Mouse (Mus musculus) spleen, embryonic (tissue): ENCODE results near the gene G6pc3.
"Not testable (repeated sequence)": the region's sequence is repeated elsewhere in the genome, so short reads cannot be mapped to it uniquely, and the experiment has no call there.

Experiments
- CTCF ChIA-PET: fragments of 350-600 bp; sonication (Branson Sonifier 250); formaldehyde crosslinking; loops from one replicate; lab custom pipeline; 2022; lab: Charles Lee

Gene G6pc3

DNA sequence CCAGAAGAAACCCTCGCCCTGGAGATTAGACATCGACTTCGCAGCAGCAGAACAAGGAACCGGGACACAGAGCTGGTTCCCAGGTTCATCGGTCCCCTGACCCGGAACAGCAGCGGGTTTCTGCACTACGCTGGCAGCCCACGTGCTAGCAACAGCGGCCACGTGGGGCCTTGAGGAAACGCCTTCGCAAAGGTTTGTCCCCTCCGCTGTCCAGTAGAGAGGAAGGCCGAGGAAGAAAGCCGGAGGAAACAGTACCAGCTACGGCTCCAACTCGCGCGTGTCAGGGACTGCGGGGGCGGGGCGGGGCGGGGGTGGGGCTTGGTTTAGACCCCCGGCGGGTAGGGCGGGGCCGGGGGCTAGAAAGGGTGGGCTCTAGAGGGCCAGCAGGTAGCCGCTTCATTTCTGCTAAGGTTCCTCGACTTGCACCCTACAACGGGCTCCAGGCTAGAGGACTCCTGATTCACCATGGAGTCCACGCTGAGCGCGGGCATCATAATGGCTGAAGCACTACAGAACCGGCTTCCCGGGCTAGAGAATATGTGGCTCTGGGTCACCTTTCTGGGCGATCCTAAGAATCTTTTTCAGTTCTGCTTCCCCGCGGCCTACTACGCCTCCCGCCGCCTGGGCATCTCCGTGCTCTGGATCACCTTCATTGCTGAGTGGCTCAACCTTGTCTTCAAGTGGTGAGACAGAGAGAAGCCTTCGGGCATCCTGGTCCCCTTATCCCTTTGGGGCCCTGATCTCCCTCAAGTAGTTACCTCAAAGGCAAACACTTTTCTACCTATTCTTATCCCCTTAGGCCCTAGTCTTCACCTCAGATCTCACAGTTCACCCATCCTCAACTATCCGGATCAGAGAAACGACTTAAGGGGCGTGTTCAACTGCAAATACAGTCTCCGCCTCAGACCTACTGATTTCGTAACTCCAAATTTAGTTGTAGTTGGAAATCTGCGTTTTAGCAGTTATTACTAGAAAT is at the start of gene G6pc3:
Gene G6pc3 (plus strand): TSS at position 160 of the 976 bp plus-strand sequence.
- CTCF ChIA-PET = interaction anchor here (0.6 kb wide), 1 partner anchor 1502 kb away, joined by 3 read pairs; no protein-coding TSS in a partner anchor

DNA sequence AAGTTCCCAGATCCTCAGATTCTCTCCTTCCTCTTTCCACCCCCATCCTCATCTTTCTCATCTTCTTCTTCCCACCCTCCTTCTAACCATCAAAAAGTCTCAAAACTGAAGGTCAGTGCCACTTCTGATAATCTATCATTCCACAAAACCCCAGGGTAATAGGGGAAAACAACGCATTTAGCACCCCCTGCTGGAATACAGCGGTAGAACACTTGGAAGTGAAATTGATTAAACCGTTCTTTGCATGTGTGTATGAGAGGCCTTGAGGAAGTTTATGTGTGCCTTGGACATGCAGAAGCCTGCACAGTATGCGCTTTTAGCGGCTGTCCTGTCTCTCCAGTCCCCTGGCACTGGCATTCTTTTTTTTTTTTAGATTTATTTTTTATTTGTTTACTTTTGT is 48.9 kb upstream of the G6pc3 start:
- CTCF ChIA-PET = interaction anchor here (0.5 to 0.7 kb wide), 4 partner anchors 20 to 738 kb away, joined by 3 to 5 read pairs (median 4); no protein-coding TSS in a partner anchor

DNA sequence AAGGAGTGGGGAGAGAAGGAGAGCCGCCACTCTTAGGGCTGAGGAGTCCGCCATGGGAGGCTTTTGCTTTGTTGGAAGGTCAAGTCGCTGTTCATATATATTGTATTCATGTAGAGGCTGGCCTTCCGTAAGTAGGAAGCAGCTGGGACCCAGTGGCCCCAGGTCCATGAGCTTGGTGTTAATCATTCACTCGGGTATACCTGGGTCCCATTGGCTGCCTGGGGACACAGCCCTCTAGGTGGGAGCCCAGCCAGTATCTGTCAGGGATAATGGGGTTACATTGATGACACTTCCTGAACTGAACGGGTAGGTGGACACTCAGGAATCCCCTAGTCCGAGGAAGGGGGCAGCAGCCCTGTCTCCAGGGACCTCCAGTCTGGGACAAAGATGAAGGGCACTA is 47.1 kb upstream of the G6pc3 start:
- CTCF ChIA-PET = interaction anchor here (0.6 kb wide), 1 partner anchor 55 kb away, joined by 9 read pairs; no protein-coding TSS in a partner anchor

DNA sequence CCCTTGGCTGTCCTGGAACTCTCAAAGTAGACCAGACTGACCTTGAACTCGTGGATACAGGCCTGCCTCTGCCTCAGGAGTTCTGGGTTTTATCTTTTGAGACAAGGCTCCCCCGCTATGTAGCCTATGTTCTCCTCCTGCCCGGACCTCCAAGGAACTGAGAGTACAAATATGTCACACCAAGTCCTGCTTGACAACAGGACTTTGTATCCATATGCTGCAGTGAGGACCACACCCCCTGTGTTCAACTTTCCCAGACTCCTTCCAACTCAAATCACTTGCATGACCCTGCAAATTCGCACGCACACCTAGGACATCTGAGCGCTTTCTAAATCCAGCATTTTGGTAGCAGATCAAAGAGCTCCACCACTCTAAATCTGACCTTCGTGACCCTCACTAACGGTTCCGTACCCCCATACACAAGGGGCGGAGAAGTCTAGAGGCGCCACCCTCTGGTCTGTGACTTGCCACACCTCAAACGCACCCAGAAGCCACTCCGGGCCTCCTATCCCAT is 44.4 kb upstream of the G6pc3 start:
- CTCF ChIA-PET = no interaction called here

DNA sequence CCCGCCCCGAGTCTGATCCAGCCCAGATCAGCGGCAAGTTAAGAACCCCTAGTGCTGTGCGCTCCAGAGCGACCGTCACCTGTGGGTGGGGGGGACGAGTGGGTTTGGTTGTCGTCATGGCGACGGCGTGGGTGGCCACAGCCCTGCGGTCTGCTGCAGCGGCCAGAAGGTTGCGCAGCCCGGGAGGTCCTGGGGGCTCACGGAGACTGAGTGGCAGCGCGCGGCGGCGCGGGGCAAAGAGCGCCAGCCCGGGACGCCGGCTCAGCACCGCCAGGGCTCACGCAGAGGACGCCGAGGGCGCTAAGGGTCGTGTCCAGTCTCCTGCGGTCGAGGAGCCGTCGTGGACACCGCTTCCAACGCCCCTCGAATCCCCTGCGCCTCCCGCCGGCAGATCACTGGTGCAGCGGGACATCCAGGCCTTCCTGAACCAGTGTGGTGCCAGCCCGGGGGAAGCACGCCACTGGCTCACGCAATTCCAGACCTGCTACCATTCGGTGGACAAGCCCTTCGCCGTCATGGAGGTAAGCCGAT is 43.9 kb upstream of the G6pc3 start, which contains the start of gene Nags:
Gene Nags (plus strand): TSS at position 43 of the 531 bp plus-strand sequence.
- CTCF ChIA-PET = no interaction called here

DNA sequence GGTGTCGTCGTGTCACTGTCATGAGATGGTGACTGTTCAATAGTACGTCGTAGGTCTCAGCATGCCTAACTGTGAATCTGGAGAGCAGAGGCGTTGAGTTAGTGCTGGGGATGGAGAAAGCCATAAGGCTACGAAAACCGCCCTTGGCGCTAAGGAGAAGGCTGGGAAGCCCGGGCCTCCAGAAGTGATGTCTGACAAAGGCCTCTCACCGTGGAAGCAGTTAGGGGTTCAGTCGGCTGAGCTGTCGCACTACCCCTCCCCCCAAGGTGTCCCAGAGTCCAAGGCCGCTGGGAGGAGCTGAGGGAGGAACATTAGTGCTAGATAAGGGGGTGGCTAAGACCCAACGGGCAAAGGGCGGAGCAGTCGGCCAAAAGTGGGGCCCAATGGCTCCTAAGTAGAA is 43.4 kb upstream of the G6pc3 start:
- CTCF ChIA-PET = no interaction called here

DNA sequence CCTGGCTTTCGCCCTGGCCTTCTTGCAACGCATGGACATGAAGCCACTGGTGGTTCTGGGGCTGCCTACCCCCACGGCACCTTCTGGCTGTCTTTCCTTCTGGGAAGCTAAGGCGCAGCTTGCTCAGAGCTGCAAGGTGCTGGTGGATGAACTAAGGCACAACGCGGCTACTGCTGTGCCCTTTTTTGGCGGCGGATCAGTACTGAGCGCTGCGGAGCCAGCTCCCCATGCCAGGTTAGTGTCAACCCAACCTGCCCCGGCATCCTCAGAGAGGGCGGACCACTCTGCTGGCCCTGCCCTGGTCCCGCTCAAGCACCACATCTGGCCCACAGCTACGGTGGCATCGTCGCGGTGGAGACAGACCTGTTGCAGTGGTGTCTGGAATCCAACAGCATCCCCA is 42.9 kb upstream of the G6pc3 start:
- CTCF ChIA-PET = no interaction called here

DNA sequence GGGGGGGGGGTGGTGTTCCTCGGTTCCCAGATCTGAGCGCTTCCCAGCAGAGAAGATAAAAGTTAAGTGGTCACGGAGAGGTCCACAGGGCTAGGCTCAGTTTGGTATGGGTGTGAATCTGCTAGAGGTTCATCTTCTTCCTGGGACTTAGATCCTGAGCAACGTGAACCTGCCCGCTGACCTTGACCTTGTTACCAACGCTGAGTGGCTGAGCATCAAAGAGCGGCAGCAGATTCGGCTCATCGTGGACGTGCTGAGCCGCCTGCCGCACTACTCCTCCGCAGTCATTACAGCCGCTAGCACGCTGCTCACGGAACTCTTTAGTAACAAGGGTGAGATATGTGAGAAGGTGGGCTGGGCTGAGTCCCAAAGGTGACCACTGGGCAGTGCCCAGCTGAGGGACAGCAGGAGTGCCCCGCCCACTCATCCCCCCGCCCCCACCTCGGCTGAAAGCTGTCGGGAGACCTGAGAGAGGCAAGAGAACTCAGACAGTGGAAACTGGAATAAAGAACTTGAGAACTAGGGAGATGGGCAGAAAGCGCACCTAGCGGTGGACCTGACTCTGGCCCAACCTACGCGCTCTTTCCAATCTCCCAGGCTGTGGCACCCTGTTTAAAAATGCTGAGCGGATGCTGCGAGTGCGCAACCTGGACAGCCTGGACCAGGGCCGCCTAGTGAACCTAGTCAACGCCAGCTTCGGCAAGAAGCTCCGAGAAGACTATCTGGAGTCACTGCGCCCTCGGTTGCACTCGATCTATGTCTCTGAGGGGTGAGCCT is 42.0 kb upstream of the G6pc3 start:
- CTCF ChIA-PET = no interaction called here

DNA sequence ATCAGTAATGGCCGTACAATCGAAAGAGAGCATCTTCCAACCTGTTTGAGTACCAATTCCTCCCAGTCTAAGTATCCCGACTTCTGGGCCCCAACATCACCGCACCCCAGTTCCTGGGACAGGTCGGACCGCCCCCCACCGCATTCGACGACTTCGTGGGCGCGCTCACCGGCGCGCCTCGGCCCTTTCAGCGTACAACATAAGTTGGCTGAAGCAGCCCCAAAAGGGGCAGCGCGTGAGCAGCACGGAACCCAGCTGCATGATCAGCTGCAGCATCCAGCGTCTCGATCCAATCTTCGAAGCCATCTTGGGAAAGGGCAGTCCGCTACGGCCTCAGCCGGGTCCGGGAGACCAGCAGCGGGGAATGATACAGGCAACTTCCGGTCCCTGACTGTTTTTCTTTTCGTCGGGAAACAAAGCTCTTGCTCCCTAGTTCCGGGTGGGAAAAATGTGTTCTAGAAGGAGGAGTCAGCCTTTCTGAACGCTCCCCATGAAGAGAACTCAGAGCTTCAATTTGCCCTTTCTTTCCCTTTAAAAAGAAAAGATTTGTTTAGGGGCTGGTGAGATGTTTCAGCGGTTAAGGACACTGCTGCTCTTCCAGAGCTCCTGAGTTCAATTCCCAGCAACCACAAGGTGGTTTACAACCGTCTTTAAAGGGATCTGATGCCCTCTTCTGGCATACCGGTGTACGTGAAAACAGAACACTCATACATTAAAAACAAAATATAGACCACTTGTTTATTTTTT is 33.2 kb upstream of the G6pc3 start, which contains the start of gene Tmem101:
Gene Tmem101 (minus strand): TSS at position 366 of the 747 bp plus-strand sequence.
- CTCF ChIA-PET = interaction anchor here (0.6 to 0.8 kb wide), 2 partner anchors 47 to 233 kb away, joined by 3 to 16 read pairs; no protein-coding TSS in a partner anchor

DNA sequence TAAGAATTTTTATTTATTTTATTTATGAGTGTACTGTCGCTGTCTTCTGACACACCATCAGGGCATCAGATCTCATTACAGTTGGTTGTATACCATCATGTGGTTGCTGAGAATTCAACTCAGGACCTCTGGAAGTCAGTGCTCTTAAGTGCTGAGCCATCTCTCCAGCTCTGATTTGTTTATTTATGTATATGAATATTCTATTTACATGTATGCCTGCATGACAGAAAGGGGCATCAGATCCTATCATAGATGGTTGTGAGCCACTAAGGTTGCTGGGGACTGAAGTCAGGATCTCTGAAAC is 32.7 kb upstream of the G6pc3 start:
- CTCF ChIA-PET = interaction anchor here (0.8 kb wide), 1 partner anchor 46 kb away, joined by 3 read pairs; no protein-coding TSS in a partner anchor

DNA sequence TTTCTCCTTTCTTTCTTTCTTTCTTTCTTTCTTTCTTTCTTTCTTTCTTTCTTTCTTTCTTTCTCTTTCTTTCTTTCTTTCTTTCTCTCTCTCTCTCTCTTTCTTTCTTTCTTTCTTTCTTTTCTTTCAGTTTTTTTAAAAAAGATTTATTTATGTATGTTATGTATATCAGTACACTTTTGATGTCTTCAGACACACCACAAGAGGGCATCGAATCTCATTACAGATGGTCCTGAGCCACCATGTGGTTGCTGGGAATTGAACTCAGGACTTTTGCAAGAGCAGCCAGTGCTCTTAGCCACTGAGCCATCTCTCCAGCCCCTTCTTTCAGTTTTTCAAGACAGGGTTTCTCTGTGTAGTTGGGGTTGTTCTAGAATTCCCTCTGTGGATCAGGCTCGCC is 31.4 kb upstream of the G6pc3 start:
- CTCF ChIA-PET = not testable (repeated sequence)

DNA sequence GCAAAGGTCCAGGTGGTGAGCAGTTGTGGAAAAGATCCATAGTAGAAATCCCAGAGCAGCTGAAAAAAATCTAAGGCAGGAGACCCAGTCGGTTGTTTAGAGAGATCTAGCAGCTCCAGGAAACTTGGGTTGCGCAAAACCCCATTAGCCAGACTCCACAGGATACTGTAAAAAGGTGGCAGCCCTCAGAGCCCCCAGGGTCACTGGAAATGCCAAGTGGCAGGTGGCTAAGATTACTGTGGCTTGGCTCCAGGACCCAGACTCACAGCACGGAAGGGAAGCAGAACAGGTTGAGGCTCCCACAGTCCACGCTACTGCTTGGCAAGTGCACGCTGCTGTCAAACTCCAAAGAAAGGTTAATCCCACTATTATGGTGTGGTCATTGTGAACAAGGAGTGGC is 29.6 kb upstream of the G6pc3 start:
- CTCF ChIA-PET = interaction anchor here (0.7 kb wide), 1 partner anchor 20 kb away, joined by 3 read pairs; no protein-coding TSS in a partner anchor

DNA sequence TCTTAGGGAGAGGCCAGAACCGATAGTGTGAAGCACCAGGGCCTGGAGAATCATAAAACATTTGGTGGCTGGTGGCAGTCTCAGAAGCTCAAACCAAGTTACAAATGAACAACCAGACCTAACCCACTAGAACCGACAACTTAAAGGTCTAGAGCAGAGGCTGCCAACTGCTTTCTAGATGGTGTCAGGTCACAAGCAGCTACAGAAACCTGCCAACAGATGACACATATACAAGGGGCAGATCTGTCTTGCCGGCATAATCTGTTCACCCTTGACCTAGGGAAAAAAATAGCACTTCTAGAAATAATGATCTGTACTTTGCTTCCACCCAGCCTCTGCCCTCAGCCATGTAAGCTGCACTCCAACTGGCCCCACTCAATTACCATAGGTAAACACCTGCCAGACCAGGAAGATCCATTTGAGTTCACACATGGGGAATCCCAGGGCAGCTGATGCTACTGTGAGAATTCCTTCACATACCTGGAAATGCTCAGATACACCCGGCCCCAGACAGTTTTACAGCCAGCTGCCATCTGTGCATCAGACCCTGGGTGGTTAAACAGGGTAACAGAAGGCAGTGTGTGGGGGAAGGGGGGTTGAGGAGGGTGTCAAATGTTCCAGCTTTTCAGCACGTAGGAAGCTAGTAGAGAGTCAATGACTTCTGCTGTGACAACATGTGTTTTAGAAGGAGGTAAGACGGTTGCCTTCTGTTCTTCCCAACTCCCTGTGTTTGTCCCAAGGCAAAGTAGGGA is 23.3 kb upstream of the G6pc3 start:
- CTCF ChIA-PET = interaction anchor here (0.6 kb wide), 1 partner anchor 850 kb away, joined by 5 read pairs; no protein-coding TSS in a partner anchor

DNA sequence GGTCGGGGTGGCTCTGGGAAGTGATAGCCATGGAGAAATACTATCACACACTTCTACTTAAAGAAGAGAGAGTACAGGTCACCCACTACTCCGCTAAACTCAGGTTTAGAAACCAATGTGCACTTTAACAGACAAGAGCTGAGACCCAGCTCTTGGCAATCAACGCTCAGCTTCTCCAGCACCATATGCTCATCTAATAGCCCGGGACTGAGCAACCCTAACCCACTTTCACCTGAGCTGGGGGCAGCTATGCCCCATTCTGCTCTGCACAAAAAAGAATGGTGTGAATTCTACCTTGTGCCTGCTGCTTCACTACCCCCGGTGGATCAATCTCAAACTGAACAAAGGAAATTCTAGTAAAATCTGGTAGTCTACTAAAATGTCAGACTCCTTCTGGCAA is 21.9 kb upstream of the G6pc3 start:
- CTCF ChIA-PET = no interaction called here

DNA sequence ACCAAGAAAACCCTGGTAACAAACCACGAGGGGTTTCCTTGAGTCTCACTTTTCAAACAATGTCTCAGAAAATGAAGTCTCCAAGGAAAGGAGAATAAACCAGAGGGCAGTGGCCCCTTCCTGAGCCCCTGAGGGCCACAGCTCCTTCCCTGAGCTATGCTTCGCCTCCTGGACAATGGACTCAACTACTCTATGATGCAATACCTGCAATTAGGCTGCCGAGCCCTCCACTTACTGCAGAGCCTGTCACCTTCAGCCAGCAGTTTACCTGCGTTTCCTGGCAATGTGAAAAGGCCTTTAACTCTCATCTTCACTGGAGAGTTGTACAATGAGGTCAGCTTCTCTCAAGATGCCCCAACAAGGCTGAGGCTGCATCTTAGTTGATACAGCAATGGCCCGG is 20.7 kb upstream of the G6pc3 start:
- CTCF ChIA-PET = interaction anchor here (0.5 kb wide), 1 partner anchor 1003 kb away, joined by 18 read pairs; no protein-coding TSS in a partner anchor

DNA sequence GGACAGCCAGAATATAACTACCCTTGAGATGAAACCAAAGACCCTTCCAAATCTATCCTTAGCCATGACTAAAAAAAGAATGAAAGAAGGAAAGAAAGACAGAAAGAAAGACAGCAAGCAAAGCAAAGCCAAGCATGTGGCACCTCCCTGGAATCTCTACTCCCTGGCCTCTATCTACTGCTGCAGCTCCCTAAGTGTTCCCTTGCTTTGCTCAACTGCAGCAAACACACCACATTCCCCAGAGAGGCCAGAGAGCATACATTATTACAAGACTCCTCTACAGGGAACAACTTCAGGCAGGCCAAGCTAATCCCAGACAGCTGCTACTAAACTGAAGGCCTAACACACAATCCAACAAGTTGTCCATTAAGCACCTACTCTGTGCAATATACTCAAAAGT is 9.6 kb upstream of the G6pc3 start:
- CTCF ChIA-PET = interaction anchor here (0.5 to 0.6 kb wide), 2 partner anchors 21 to 22 kb away, joined by 3 read pairs; no protein-coding TSS in a partner anchor

DNA sequence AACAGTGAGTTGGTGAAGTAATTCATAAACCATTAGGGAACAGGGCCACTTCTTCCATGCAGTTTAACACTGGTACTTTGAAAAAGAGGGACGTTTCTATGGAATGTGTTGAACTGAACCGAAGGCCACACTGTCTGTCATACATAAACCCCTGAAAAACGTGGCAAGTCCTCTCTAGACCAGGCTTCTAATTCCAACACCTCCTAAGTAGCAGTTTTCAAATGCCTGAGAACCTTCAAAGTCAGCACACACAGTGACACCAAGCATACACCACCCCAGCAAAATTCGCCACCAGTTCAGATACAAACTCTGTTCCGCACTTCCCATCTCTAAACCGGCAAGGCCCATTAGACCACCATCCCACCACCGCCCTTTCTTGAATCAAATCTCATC is 5.2 kb upstream of the G6pc3 start:
- CTCF ChIA-PET = no interaction called here

DNA sequence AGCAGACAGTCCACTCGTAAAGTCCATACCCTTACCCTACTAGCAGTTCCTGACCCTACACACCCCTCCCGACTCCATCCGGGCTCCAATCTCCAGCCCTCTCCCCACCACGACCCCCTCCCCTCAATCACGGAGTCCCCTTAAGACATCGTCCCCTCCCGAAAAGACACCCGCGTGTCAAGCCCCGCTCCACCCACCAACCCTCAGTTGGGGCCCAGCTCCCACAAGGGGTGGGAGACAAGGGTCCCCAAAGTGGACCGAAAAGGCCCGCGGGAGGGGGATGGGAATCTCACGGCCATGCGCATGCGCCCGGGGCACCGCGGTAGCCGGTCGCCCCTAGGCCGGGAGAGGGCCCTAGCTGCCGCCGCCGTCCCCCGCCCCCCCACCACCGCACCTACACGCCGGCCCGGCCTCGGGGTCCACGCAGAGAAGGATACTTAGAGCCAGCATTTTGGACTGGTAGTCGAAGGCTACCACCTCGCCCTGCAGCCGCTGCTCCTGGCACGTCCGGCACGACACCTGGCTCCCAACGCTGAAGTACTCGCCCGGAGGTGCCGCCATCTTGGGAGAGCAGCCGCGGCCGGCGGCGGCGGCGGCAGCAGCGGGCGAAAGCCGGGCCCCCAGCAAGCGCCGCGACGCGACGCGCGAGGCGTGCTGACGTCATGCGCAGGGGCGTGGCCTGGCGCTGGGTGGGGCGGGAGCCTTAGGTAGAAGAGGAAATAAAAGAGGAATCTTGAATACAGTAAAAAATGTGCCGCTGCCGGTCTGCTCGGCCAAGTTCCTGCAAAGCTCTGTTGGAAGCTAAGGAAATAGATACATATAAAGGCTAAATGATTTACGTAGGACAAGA is 4.5 kb upstream of the G6pc3 start, which contains the start of gene Lsm12:
Gene Lsm12 (minus strand): TSS at position 651 of the 850 bp plus-strand sequence.
- CTCF ChIA-PET = interaction anchor here (0.6 kb wide), 1 partner anchor 154 kb away, joined by 4 read pairs; no protein-coding TSS in a partner anchor

DNA sequence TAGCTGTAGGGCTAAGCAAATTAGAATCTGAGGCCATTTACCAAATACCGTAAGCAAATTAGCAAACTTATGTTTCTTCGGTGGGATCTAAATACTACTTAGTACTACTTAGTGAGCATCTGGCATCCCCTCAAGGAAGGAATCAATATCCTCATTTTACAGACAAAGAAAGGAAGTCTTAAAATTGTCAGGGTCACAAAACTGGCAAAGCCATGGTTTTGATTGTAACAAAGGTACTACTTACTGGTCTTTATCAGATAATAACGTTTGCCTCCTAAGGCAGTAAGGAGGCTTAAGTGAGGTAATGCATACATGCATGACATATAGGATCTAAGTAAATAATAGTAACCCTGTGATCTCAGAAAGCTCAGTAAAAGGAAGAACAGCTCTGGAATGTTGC is 3.7 kb upstream of the G6pc3 start:
- CTCF ChIA-PET = no interaction called here
